Mouse (Mus musculus) lung, postnatal 0 days (tissue): ENCODE measurements around the gene Slc22a18.

Experiments used
- CTCF ChIP-seq: IDR thresholded peaks from 2 replicates; pipeline ENCODE4 v1.5.1; 2016; ENCODE audit warnings: antibody characterized with exemption, mild to moderate bottlenecking
- EP300 ChIP-seq: IDR thresholded peaks from 2 replicates; pipeline ENCODE4 v1.6.1; 2016; ENCODE audit warnings: antibody characterized with exemption, mild to moderate bottlenecking, control low read depth

GRCm38 (mm10) chr7:143461920-143462319, 11.6 kb upstream of the Slc22a18 start:
- TF ChIP-seq CTCF (no peak), EP300 (no peak)
